Mouse (Mus musculus): ENCODE results near the gene Olfr510.

DNA sequence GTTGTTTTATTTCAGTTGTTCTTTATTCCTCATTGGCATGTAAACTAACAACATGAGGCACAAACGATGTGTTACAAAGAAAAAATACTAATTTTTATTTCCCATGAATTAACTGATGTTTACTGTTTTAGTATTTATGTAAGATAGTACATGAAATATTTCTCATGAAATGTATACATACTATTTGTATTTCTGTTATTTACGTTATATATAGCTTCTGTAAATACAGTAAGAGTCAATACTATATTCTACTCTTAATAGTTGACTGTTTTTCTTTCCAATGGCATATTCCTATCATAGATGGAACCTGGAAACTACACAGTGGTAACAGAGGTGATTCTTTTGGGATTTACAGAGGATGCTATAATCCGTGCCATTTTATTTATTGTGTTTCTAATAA, 36.5 kb upstream of the Olfr510 start, which contains the start of gene Olfr508:
- TF ChIP-seq CTCF (IDR thresholded peaks at IDR 0.05; ENCODE audit: low read depth): no peak
- no peak for TF ChIP-seq EP300 (optimal IDR thresholded peaks at IDR 0.05)

All from stomach, postnatal 0 days (tissue).